Mouse (Mus musculus) intestine, postnatal 0 days (tissue): ENCODE results near the gene Kif2c. TPM values are rescaled to one million over a fixed set of nuclear protein-coding genes. Genes with fewer than 3 reads are reported as not detected.
A peak's percentile ranks its signal among the peaks of the same experiment; 100 is the strongest.

Experiments
- ATAC-seq: fragments of 200-750 bp; cut with Nextera tagmentation; 2 replicates; pipeline ENCODE4 v1.8.0; 2017; ENCODE audit warnings: mild to moderate bottlenecking, moderate TSS enrichment, moderate library complexity
- H3K27ac ChIP-seq: fragments of 300-500 bp; sonication (generic); 2 replicates; pipeline ENCODE4 v1.5.1; 2014; ENCODE audit warnings: mild to moderate bottlenecking, low read depth, low read length, moderate library complexity
- H3K27me3 ChIP-seq: fragments of 300-500 bp; sonication (generic); replicated peaks from 2 replicates; pipeline ENCODE4 v1.6.1; 2014; ENCODE audit warnings: low read length, mixed read lengths; ENCODE audit not compliant: control insufficient read depth, insufficient read depth
- H3K36me3 ChIP-seq: fragments of 300-500 bp; sonication (generic); 2 replicates; pipeline ENCODE4 v1.6.1; 2014; ENCODE audit warnings: mild to moderate bottlenecking, moderate library complexity; ENCODE audit not compliant: control insufficient read depth, insufficient read depth
- H3K4me1 ChIP-seq: fragments of 300-500 bp; sonication (generic); replicated peaks from 2 replicates; pipeline ENCODE4 v1.6.1; 2014; ENCODE audit warnings: antibody characterized with exemption, low read length, mixed read lengths; ENCODE audit not compliant: control insufficient read depth, insufficient read depth
- H3K4me2 ChIP-seq: fragments of 300-500 bp; sonication (generic); replicated peaks from 2 replicates; pipeline ENCODE4 v1.6.1; 2014; ENCODE audit warnings: low read depth, mild to moderate bottlenecking, moderate library complexity
- H3K4me3 ChIP-seq: fragments of 300-500 bp; sonication (generic); 2 replicates; pipeline ENCODE4 v1.5.1; 2014; ENCODE audit warnings: low read depth, low read length
- H3K9ac ChIP-seq: fragments of 300-500 bp; sonication (generic); 2 replicates; pipeline ENCODE4 v1.6.1; 2014; ENCODE audit warnings: mild to moderate bottlenecking, low read depth, low read length
- H3K9me3 ChIP-seq: fragments of 300-500 bp; sonication (generic); 2 replicates; pipeline ENCODE4 v1.6.1; 2016; ENCODE audit warnings: mixed run types; ENCODE audit not compliant: control insufficient read depth
- CTCF ChIP-seq: sonication (generic); IDR thresholded peaks from 2 replicates; pipeline ENCODE4 v1.5.1; 2016; ENCODE audit warnings: low read depth, mild to moderate bottlenecking, control low read depth, antibody characterized with exemption, moderate library complexity
- WGBS: fragments of 180-500 bp; shearing (Covaris S2); extraction: QIAGEN DNeasy Blood & Tissue Kit; methylation state at CpG from one replicate; pipeline ENCODE4 v1.1.7; 2014; 5-methylcytosine and 5-hydroxymethylcytosine counted together
- polyA plus RNA-seq: library from polyadenylated mRNA; unstranded; fragments of >200 nt; fragmentation: Nextera tagmentation; extraction: Ambion mirVana; gene quantifications from 2 replicates; pipeline ENCODE4 v1.2.1, GENCODE M21; 2015

Gene Kif2c
- polyA plus RNA-seq, 1 experiment from 2014 or later = 7.9 TPM

DNA sequence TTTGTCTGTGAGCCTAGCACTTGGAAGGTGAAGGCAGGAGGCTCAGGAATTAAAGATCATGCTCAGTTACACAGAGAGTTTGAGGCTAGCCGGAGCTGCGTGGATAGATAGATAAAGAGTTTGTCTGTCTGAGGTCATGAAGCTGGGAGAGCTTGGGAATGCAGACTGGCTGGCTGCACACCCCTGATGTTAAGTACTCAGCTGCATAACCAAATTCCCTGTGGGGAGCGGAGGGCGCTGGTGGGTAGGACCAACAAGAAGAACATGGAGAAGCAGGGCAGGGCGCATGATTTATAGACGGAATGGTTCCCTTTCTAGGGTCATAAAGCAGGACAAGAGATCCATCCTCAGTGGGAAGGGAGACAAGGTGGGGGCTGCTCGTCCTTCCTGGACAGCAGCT is 39.4 kb downstream of the Kif2c start:
- H3K9ac ChIP-seq = no peak overlapping the region
- H3K27me3 ChIP-seq = no peaks in the 10 kb centered on the region
- ATAC-seq = no peak
- H3K9me3 ChIP-seq = no peaks in the 10 kb centered on the region
- no peak overlapping the region for H3K27ac ChIP-seq
- H3K4me2 ChIP-seq = no peak overlapping the region
- no peak overlapping the region for H3K4me3 ChIP-seq
- no peak for TF ChIP-seq CTCF
- H3K4me1 ChIP-seq = no peaks in the 10 kb centered on the region
- WGBS = 47% methylated on average over 7 of the region's 7 CpGs
- H3K36me3 ChIP-seq = no peaks in the 10 kb centered on the region

DNA sequence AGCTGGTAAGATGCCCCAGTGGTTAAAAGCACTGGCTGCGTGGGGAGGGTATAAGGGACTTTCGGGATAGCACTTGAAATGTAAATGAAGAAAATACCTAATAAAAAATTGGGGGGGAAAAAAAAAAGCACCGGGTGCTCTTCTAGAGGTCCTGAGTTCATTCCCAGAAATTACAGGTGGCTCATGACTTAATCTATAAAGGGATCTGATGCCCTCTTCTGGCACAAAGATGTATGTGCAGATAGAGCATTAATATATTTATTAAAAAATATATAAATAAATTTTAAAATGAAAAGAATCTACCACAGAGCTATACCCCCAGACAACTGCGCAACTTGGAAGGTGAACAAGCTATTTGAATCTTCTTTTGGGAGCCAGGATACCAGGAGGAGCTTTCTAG is 41.8 kb downstream of the Kif2c start:
- ATAC-seq = no peak
- WGBS = 36% methylated on average over 4 of the region's 4 CpGs
- Histone ChIP-seq H3K36me3 (no peaks in the 10 kb centered on the region), H3K27ac (no peak overlapping the region), H3K9me3 (no peaks in the 10 kb centered on the region), H3K4me1 (no peaks in the 10 kb centered on the region), H3K27me3 (no peaks in the 10 kb centered on the region), H3K4me3 (no peak overlapping the region), H3K9ac (no peak overlapping the region), H3K4me2 (no peak overlapping the region)
- TF ChIP-seq CTCF = peak; percentile 58

- peak; percentile 88 for TF ChIP-seq CTCF
- Histone ChIP-seq H3K27ac (no peak overlapping the region; the same call in 1 of the 2 replicates), H3K27me3 (no peaks in the 10 kb centered on the region), H3K4me1 (no peaks in the 10 kb centered on the region), H3K9ac (no peak overlapping the region), H3K4me2 (no peak overlapping the region), H3K4me3 (no peak overlapping the region), H3K36me3 (no peaks in the 10 kb centered on the region), H3K9me3 (no peaks in the 10 kb centered on the region)
- no peak for ATAC-seq
- WGBS = 2% methylated on average over 2 of the region's 2 CpGs
Measured at GRCm38 (mm10) chr4:117139217-117139612, 43.2 kb downstream of the Kif2c start.

DNA sequence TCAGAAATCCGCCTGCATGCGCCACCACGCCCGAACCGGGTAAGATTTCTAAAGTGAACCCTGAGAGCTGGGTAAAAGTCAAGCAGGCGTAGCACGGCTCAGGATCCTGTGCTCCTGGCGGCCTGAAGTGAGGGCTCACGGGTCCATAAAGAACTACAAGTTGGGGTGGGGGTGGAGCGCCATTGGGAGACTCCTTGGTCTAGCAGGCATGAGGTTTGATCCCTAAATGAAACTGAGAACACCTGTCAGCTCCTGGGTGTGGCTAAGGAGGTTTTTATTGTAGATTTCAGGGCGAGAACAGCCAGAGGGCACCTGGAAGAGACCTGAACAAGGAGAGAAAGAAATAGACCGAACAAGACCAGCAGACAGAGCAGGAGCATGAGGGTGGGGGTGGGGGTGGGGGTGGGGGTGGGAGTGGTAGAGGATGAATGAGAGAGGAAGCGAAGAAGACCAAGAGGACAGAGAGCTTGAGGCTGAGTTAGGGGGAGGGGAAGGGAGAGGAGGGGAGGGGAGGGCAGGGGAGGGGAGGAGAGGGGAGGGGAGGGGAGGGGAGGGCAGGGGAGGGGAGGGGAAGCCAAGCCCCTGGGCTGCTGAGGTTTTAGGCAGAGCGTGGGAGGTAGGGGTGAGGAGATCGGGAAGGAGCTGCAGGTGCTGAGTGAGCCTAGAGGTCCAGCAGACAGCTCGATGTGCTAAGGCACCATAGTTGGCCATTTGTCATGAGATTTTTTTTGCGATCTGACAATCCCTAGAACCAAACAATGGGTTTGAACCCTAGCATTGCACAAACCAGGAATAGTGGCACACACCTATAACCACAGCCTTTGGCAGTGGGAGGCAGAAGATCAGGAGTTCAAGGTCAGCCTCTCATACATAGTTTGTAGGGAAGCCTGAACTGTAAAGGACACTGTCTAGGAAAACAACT is 43.9 kb downstream of the Kif2c start:
- Histone ChIP-seq H3K36me3 (no peaks in the 10 kb centered on the region), H3K9ac (no peak overlapping the region), H3K27ac (peak overlapping the region; percentile 11; the same call in 1 of the 2 replicates), H3K4me3 (no peak overlapping the region), H3K9me3 (no peaks in the 10 kb centered on the region), H3K4me1 (no peaks in the 10 kb centered on the region), H3K4me2 (no peak overlapping the region), H3K27me3 (no peaks in the 10 kb centered on the region)
- TF ChIP-seq CTCF = no peak
- no peak for ATAC-seq
- 53% methylated on average over 16 of the region's 17 CpGs for WGBS

GRCm38 (mm10) chr4:117136034-117136433 is 46.4 kb downstream of the Kif2c start:
- 8% methylated on average over 8 of the region's 8 CpGs for WGBS
- H3K9ac ChIP-seq = no peak overlapping the region
- peak overlapping the region; percentile 94 for H3K27ac ChIP-seq
- peak overlapping the region; percentile 44; the same call in 1 of the 2 replicates for H3K4me2 ChIP-seq
- ATAC-seq = peak; percentile 90
- no peaks in the 10 kb centered on the region for H3K27me3 ChIP-seq
- H3K9me3 ChIP-seq = no peaks in the 10 kb centered on the region
- 0 out of 2 replicates have a peak, but pooled peaks cover 6% of the 10 kb centered on the region for H3K36me3 ChIP-seq
- H3K4me1 ChIP-seq = no peaks in the 10 kb centered on the region
- TF ChIP-seq CTCF = no peak
- H3K4me3 ChIP-seq = no peak overlapping the region

DNA sequence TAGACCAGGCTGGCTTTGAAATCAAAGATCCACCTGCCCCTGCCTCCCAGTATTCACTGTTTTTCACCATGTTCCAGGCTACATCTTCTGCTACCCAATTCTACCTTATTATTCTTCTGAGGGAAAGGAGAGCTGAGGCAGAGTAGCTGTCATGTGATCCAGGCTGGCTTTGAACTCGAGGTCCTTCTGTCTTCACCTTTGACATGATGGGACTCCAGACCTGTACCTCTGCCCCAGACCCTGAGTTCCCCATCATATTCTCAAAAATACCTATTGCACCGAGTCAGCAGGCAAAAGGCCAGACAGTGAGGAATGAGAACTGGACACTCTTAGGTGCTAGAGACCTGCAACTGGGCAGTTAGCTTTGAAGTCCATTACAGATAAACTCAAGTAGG is 47.8 kb downstream of the Kif2c start:
- no peaks in the 10 kb centered on the region for H3K9me3 ChIP-seq
- TF ChIP-seq CTCF = no peak
- 29% methylated on average over 2 of the region's 2 CpGs for WGBS
- H3K9ac ChIP-seq = no peak overlapping the region
- no peaks in the 10 kb centered on the region for H3K27me3 ChIP-seq
- H3K4me3 ChIP-seq = 0 out of 2 replicates have a peak overlapping the region, but pooled peaks have one; percentile 90
- H3K4me2 ChIP-seq = peak overlapping the region; percentile 98; the same call in 1 of the 2 replicates
- peaks cover 8% of the 10 kb centered on the region; the same call in 1 of the 2 replicates for H3K36me3 ChIP-seq
- H3K4me1 ChIP-seq = no peaks in the 10 kb centered on the region
- no peak for ATAC-seq
- peak overlapping the region; percentile 87 for H3K27ac ChIP-seq
